ENCODE assay signal across 10 mouse cellular contexts in genomic region chr5:148697631-148698368, GRCm38 (mm10).
A peak's percentile ranks its signal among the peaks of the same experiment; 100 is the strongest.
DNase-seq lines count a peak whose midpoint lies in the region; ATAC-seq and TF ChIP-seq lines count a peak whose summit lies in the region.
"Had no signal": no experiment of that assay in that cellular context is flagged by ENCODE, and none has a peak within 500 bp of the region (broad histone marks: within the 10 kb centered on the region; RNA-seq: fewer than 3 reads in every experiment).

No protein-coding gene starts in this region.

- H3K4me2 ChIP-seq in forebrain, embryonic 15.5 days (replicated peaks) = peak overlapping the region; percentile 11; the same call in 1 of the 2 replicates
- no peak overlapping the region for H3K4me2 ChIP-seq in kidney, postnatal 0 days (ENCODE audit: low read length)
- H3K4me2 ChIP-seq in stomach, embryonic 16.5 days (ENCODE audit: low read depth, low read length) = no peak overlapping the region

- H3K27me3 ChIP-seq in forebrain, embryonic 15.5 days = no peaks in the 10 kb centered on the region
- H3K27me3 ChIP-seq in forebrain, embryonic 10.5 days (ENCODE audit: poor library complexity, severe bottlenecking) = no peaks in the 10 kb centered on the region
- no peaks in the 10 kb centered on the region for H3K27me3 ChIP-seq in kidney, postnatal 0 days (ENCODE audit: insufficient read depth, low read length)
- no peaks in the 10 kb centered on the region for H3K27me3 ChIP-seq in stomach, embryonic 16.5 days (ENCODE audit: control insufficient read depth, insufficient read depth, low read length)
- H3K27me3 ChIP-seq: CH12.LX had no signal

- peak; percentile 85 for ATAC-seq in forebrain, embryonic 15.5 days (replicated peaks)
- ATAC-seq in kidney, postnatal 0 days (replicated peaks; ENCODE audit: low FRiP score, low read depth) = no peak
- no peak for ATAC-seq in stomach, embryonic 16.5 days (ENCODE audit: insufficient read depth, low FRiP score)

- H3K9me3 ChIP-seq in forebrain, embryonic 15.5 days = no peaks in the 10 kb centered on the region
- H3K9me3 ChIP-seq in forebrain, embryonic 10.5 days = peaks cover 6% of the 10 kb centered on the region; the same call in 1 of the 2 replicates
- no peaks in the 10 kb centered on the region for H3K9me3 ChIP-seq in kidney, postnatal 0 days (replicated peaks; ENCODE audit: low read length)
- no peaks in the 10 kb centered on the region; the same call in 1 of the 2 replicates for H3K9me3 ChIP-seq in stomach, embryonic 16.5 days (replicated peaks; ENCODE audit: control insufficient read depth, low read length)

- no peak for DNase-seq in forebrain, embryonic 10.5 days (ENCODE audit: extremely low spot score, low spot score)
- DNase-seq in kidney, postnatal 0 days (ENCODE audit: low spot score) = no peak
- no peak for DNase-seq in kidney, adult 18-20 months
- peak; percentile 43 for DNase-seq in right cerebral cortex, postnatal 14 days
- DNase-seq in right cerebral cortex, postnatal 25 days = no peak
- no peak for DNase-seq in spleen, postnatal 4 days (ENCODE audit: low spot score in 2 of 2)
- DNase-seq: thymus, postnatal 36 days had no signal

- no peak for TF ChIP-seq CTCF in kidney, postnatal 0 days (IDR thresholded peaks at IDR 0.05; ENCODE audit: low read depth)

- WGBS in forebrain, embryonic 15.5 days = 53% methylated on average over 22 of the region's 22 CpGs
- WGBS in forebrain, embryonic 10.5 days = 88% methylated on average over 22 of the region's 22 CpGs
- 58% methylated on average over 22 of the region's 22 CpGs for WGBS in kidney, postnatal 0 days
- WGBS in stomach, embryonic 16.5 days = 57% methylated on average over 22 of the region's 22 CpGs

- peak overlapping the region; percentile 68 for H3K27ac ChIP-seq in forebrain, embryonic 15.5 days (replicated peaks)
- H3K27ac ChIP-seq in forebrain, embryonic 10.5 days = no peak overlapping the region
- peak overlapping the region; percentile 36; the same call in 1 of the 2 replicates for H3K27ac ChIP-seq in kidney, postnatal 0 days
- H3K27ac ChIP-seq in stomach, embryonic 16.5 days (ENCODE audit: low read length) = peak overlapping the region; percentile 67

- H3K4me1 ChIP-seq in forebrain, embryonic 15.5 days = peaks cover 14% of the 10 kb centered on the region
- H3K4me1 ChIP-seq in forebrain, embryonic 10.5 days = peaks cover 39% of the 10 kb centered on the region
- H3K4me1 ChIP-seq in kidney, postnatal 0 days (replicated peaks; ENCODE audit: insufficient read depth, low read length) = peaks cover 4% of the 10 kb centered on the region
- peaks cover 7% of the 10 kb centered on the region for H3K4me1 ChIP-seq in stomach, embryonic 16.5 days (ENCODE audit: control insufficient read depth, insufficient read depth, low read length)

- H3K36me3 ChIP-seq in forebrain, embryonic 15.5 days = no peaks in the 10 kb centered on the region
- H3K36me3 ChIP-seq in forebrain, embryonic 10.5 days (replicated peaks) = no peaks in the 10 kb centered on the region
- H3K36me3 ChIP-seq in kidney, postnatal 0 days (ENCODE audit: insufficient read depth, low read length) = no peaks in the 10 kb centered on the region
- H3K36me3 ChIP-seq in stomach, embryonic 16.5 days (ENCODE audit: control insufficient read depth, insufficient read depth, low read length) = no peaks in the 10 kb centered on the region

- no peak overlapping the region for H3K9ac ChIP-seq in forebrain, embryonic 15.5 days (replicated peaks)
- H3K9ac ChIP-seq in kidney, postnatal 0 days (ENCODE audit: low read depth, low read length) = no peak overlapping the region
- H3K9ac ChIP-seq in stomach, embryonic 16.5 days (ENCODE audit: low read length) = no peak overlapping the region

- no peak overlapping the region for H3K4me3 ChIP-seq in forebrain, embryonic 15.5 days
- H3K4me3 ChIP-seq in forebrain, embryonic 10.5 days = no peak overlapping the region
- no peak overlapping the region for H3K4me3 ChIP-seq in kidney, postnatal 0 days (replicated peaks; ENCODE audit: low read depth, low read length)
- no peak overlapping the region for H3K4me3 ChIP-seq in stomach, embryonic 16.5 days (replicated peaks; ENCODE audit: low read length)
